Mouse (Mus musculus) G1E (cell line): ENCODE results near the gene Tmem230.
"Not testable (repeated sequence)": the region's sequence is repeated elsewhere in the genome, so short reads cannot be mapped to it uniquely, and the experiment has no call there.

Source experiments
- CTCF ChIP-seq: IDR thresholded peaks from 2 replicates; pipeline ENCODE4 v1.5.1; 2012; ENCODE audit warnings: low read depth, low read length, inconsistent platforms, mixed read lengths
- GATA1 ChIP-seq: IDR thresholded peaks from 2 replicates; pipeline ENCODE4 v1.6.1; 2012; ENCODE audit warnings: borderline replicate concordance, low read length, inconsistent platforms, mixed read lengths
- GATA2 ChIP-seq: IDR thresholded peaks from 2 replicates; pipeline ENCODE4 v1.6.1; 2012; ENCODE audit warnings: low read depth, low read length, inconsistent platforms, borderline replicate concordance
- TAL1 ChIP-seq: conservative IDR thresholded peaks from 2 replicates; pipeline ENCODE4 v1.6.1; 2012; ENCODE audit warnings: low read depth, low read length, inconsistent platforms, mixed read lengths

DNA sequence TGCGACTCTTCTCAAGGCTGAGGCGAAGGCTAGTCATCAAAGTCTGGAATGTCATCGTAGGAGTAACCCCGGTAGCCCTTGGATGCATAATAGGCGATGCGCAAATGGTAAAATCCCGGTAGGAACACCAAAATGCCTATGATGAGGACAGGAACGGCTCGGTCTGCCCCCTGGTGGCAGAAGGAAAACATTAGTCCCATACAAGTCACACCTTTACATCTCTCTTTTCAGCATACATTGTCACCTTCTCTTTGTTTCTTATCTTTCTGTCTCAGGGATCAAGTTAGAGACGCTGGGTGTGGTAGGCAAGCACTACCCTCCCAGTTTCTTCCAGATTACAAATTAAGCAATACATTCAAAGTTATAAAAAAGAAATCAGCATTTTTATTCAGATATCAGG, 7.2 kb downstream of the Tmem230 start:
- 0 out of 2 replicates have a peak, but pooled peaks have one; percentile 4 for TF ChIP-seq CTCF
- TF ChIP-seq TAL1, GATA1, GATA2: not testable (repeated sequence)
